Mouse (Mus musculus): ENCODE results near the gene Tm7sf3.

- TF ChIP-seq CTCF (IDR thresholded peaks at IDR 0.05; ENCODE audit: low read depth, low read length): no peak
- TF ChIP-seq POLR2A (IDR thresholded peaks at IDR 0.05; ENCODE audit: extremely low read depth, insufficient read depth, low read length): no peak
These were observed 57.5 kb downstream of the Tm7sf3 start for GRCm38 (mm10) chr6:146585134-146585533.

Data from liver, adult 2 months (tissue).